Mouse (Mus musculus) intestine, postnatal 0 days (tissue): ENCODE results near the gene Tstd2. TPM values are rescaled to one million over a fixed set of nuclear protein-coding genes. Genes with fewer than 3 reads are reported as not detected.

ENCODE experiments used
- ATAC-seq: fragments of 200-750 bp; cut with Nextera tagmentation; 2 replicates; pipeline ENCODE4 v1.8.0; 2017; ENCODE audit warnings: mild to moderate bottlenecking, moderate TSS enrichment, moderate library complexity
- H3K27ac ChIP-seq: fragments of 300-500 bp; sonication (generic); 2 replicates; pipeline ENCODE4 v1.5.1; 2014; ENCODE audit warnings: mild to moderate bottlenecking, low read depth, low read length, moderate library complexity
- H3K27me3 ChIP-seq: fragments of 300-500 bp; sonication (generic); replicated peaks from 2 replicates; pipeline ENCODE4 v1.6.1; 2014; ENCODE audit warnings: low read length, mixed read lengths; ENCODE audit not compliant: control insufficient read depth, insufficient read depth
- H3K36me3 ChIP-seq: fragments of 300-500 bp; sonication (generic); 2 replicates; pipeline ENCODE4 v1.6.1; 2014; ENCODE audit warnings: mild to moderate bottlenecking, moderate library complexity; ENCODE audit not compliant: control insufficient read depth, insufficient read depth
- H3K4me1 ChIP-seq: fragments of 300-500 bp; sonication (generic); replicated peaks from 2 replicates; pipeline ENCODE4 v1.6.1; 2014; ENCODE audit warnings: antibody characterized with exemption, low read length, mixed read lengths; ENCODE audit not compliant: control insufficient read depth, insufficient read depth
- H3K4me2 ChIP-seq: fragments of 300-500 bp; sonication (generic); replicated peaks from 2 replicates; pipeline ENCODE4 v1.6.1; 2014; ENCODE audit warnings: low read depth, mild to moderate bottlenecking, moderate library complexity
- H3K4me3 ChIP-seq: fragments of 300-500 bp; sonication (generic); 2 replicates; pipeline ENCODE4 v1.5.1; 2014; ENCODE audit warnings: low read depth, low read length
- H3K9ac ChIP-seq: fragments of 300-500 bp; sonication (generic); 2 replicates; pipeline ENCODE4 v1.6.1; 2014; ENCODE audit warnings: mild to moderate bottlenecking, low read depth, low read length
- H3K9me3 ChIP-seq: fragments of 300-500 bp; sonication (generic); 2 replicates; pipeline ENCODE4 v1.6.1; 2016; ENCODE audit warnings: mixed run types; ENCODE audit not compliant: control insufficient read depth
- CTCF ChIP-seq: sonication (generic); IDR thresholded peaks from 2 replicates; pipeline ENCODE4 v1.5.1; 2016; ENCODE audit warnings: low read depth, mild to moderate bottlenecking, control low read depth, antibody characterized with exemption, moderate library complexity
- WGBS: fragments of 180-500 bp; shearing (Covaris S2); extraction: QIAGEN DNeasy Blood & Tissue Kit; methylation state at CpG from one replicate; pipeline ENCODE4 v1.1.7; 2014; 5-methylcytosine and 5-hydroxymethylcytosine counted together
- polyA plus RNA-seq: library from polyadenylated mRNA; unstranded; fragments of >200 nt; fragmentation: Nextera tagmentation; extraction: Ambion mirVana; gene quantifications from 2 replicates; pipeline ENCODE4 v1.2.1, GENCODE M21; 2015

Gene Tstd2
- polyA plus RNA-seq, 1 experiment from 2014 or later, result 10.4 TPM

DNA sequence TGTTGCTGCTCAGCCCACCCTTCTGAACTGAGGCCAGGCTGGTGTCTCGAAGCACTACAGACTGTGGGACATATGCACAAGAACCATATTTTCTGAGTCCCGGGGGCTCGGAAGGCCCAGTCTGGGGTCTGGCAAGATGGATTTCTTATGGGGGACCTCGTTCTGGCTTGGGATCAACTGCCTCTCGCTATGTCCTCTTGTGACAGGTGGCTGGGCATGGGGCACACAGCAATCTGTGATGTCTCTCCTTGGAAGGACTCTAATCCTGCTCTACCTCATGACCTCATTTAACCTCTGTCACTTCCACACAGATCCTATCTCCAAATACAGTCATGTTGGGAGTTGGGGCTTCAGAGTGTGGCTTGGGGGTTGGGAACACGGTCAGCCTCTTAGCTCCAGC lies 65.9 kb downstream of the Tstd2 start:
- no peak for TF ChIP-seq CTCF
- Histone ChIP-seq H3K4me3 (no peak overlapping the region), H3K27me3 (no peaks in the 10 kb centered on the region), H3K9ac (no peak overlapping the region), H3K27ac (no peak overlapping the region), H3K4me2 (no peak overlapping the region), H3K36me3 (no peaks in the 10 kb centered on the region), H3K9me3 (no peaks in the 10 kb centered on the region), H3K4me1 (no peaks in the 10 kb centered on the region)
- no peak for ATAC-seq
- WGBS, result 90% methylated on average over 6 of the region's 6 CpGs

DNA sequence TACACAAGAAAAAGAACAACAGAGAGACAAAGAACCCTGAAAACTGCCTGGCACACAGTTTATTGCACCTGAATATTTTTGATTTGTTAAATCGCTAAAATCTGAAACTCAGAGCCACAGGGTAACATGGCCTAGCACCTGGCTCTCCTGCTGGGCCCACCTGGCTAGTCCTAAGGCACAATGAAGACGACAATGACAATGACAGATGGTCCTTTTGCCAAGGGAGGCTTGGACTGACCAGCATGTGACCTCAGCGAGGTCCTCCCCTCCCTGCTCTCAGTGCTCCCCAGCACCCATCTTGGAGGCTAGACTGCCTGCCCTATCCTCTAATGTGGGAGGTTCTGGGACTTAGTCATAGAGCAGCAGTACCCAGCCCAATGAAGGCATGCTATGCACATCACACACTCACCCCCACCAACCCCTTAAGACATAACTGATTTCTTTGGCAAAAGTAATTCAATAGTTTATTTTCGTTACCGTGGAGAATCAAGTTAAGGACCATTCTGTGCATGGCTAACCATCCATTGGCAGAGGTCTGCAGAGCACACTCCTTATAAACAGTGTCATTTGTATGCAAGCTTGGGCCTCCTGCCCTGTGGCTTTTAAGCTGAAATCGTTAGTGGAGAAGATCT lies 68.5 kb downstream of the Tstd2 start:
- H3K27me3 ChIP-seq, result no peaks in the 10 kb centered on the region
- ATAC-seq, result no peak
- H3K36me3 ChIP-seq, result no peaks in the 10 kb centered on the region
- H3K4me2 ChIP-seq, result no peak overlapping the region
- no peak for TF ChIP-seq CTCF
- no peak overlapping the region for H3K9ac ChIP-seq
- WGBS, result 71% methylated on average over 6 of the region's 6 CpGs
- no peak overlapping the region for H3K4me3 ChIP-seq
- H3K9me3 ChIP-seq, result no peaks in the 10 kb centered on the region
- no peak overlapping the region for H3K27ac ChIP-seq
- H3K4me1 ChIP-seq, result no peaks in the 10 kb centered on the region

- Histone ChIP-seq H3K27ac (no peak overlapping the region), H3K27me3 (no peaks in the 10 kb centered on the region), H3K36me3 (no peaks in the 10 kb centered on the region), H3K9me3 (no peaks in the 10 kb centered on the region), H3K4me1 (no peaks in the 10 kb centered on the region), H3K9ac (no peak overlapping the region), H3K4me3 (no peak overlapping the region), H3K4me2 (no peak overlapping the region)
- WGBS, result 46% methylated on average over 1 of the region's 1 CpGs
- no peak for ATAC-seq
- no peak for TF ChIP-seq CTCF
Observed at GRCm38 (mm10) chr4:46068573-46068972, 69.9 kb downstream of the Tstd2 start.

DNA sequence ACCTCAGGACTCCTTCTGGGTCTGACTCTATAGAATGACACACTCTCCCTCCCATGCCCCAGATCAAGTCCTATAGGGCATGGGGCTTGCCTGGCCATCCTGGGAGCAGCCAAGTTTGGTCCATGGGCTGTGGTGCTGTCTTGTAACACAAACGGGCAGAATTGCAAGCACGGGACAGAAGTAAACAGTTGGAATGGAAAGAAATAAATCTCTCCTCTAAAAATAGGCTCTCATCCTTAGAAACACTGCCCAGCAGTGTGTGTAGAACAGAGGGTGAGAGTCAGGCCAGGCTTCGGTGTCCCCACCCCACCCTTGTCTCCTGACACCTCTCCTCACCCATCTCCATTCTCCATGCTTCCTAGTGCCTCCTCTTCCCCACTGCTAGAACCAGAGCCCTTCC lies 70.4 kb downstream of the Tstd2 start:
- no peak overlapping the region for H3K9ac ChIP-seq
- H3K9me3 ChIP-seq, result no peaks in the 10 kb centered on the region
- TF ChIP-seq CTCF, result no peak
- H3K4me2 ChIP-seq, result no peak overlapping the region
- 59% methylated on average over 3 of the region's 3 CpGs for WGBS
- no peaks in the 10 kb centered on the region for H3K36me3 ChIP-seq
- H3K4me1 ChIP-seq, result no peaks in the 10 kb centered on the region
- H3K4me3 ChIP-seq, result no peak overlapping the region
- ATAC-seq, result no peak
- no peaks in the 10 kb centered on the region for H3K27me3 ChIP-seq
- H3K27ac ChIP-seq, result no peak overlapping the region

DNA sequence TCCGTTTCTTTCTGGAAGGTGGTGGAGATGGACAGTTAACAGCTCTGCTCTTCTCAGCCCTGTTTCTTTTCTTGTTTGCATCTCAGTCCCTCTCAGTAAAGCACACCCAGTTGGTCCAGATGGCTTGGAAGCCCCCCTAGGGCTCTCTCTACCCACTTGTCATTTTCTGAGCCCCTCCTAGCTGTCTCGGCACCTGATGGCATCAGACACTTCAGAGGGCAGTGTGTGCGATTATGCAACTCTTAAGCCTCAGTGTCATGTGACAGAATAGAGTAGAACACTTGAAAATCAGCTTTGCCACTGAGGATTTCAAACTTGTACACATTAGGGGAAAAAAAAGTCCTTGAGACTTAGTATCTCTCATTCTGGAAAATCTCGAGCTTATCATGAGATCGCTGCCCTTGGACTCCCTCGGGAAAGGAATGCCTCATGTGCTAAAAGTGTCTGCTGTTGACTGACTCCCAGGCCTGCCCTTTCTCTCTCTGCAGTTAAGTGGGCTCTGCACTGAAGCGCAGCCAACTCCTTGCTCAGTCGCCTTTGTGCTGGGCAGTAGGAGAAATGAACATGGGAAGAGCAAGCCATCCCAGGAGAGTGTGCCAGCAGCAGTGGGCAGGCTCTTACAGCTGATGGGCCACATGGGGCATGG lies 72.7 kb downstream of the Tstd2 start:
- no peak for TF ChIP-seq CTCF
- ATAC-seq, result no peak
- H3K27ac ChIP-seq, result no peak overlapping the region

GRCm38 (mm10) chr4:46064961-46065360 lies 73.5 kb downstream of the Tstd2 start:
- Histone ChIP-seq H3K9me3 (no peaks in the 10 kb centered on the region), H3K9ac (no peak overlapping the region), H3K36me3 (no peaks in the 10 kb centered on the region), H3K27ac (no peak overlapping the region), H3K4me1 (no peaks in the 10 kb centered on the region), H3K4me2 (no peak overlapping the region), H3K4me3 (no peak overlapping the region), H3K27me3 (no peaks in the 10 kb centered on the region)
- 79% methylated on average over 3 of the region's 3 CpGs for WGBS
- TF ChIP-seq CTCF, result no peak
- no peak for ATAC-seq

More for the DNA sequence above, 72.7 kb downstream of the Tstd2 start:
- Histone ChIP-seq H3K36me3 (no peaks in the 10 kb centered on the region), H3K4me2 (no peak overlapping the region), H3K4me3 (no peak overlapping the region), H3K9me3 (no peaks in the 10 kb centered on the region), H3K27me3 (no peaks in the 10 kb centered on the region), H3K4me1 (no peaks in the 10 kb centered on the region), H3K9ac (no peak overlapping the region)
- 49% methylated on average over 8 of the region's 8 CpGs for WGBS

Other genes starting within 250 kb of the Tstd2 start
- gene Ccdc180, start 248.4 kb downstream of the Tstd2 start, polyA plus RNA-seq, result 0.14 TPM in 2 replicates
- 43.3 and 47.8 TPM in 2 replicates for gene Tdrd7, start 173.4 kb downstream of the Tstd2 start, polyA plus RNA-seq
- gene Tmod1, start 99.8 kb downstream of the Tstd2 start, polyA plus RNA-seq, result 4.7 and 5.2 TPM in 2 replicates
- gene Ncbp1, start 81 bp downstream of the Tstd2 start, polyA plus RNA-seq, result 21.1 and 21.7 TPM in 2 replicates
- gene Xpa, start 57.6 kb upstream of the Tstd2 start, polyA plus RNA-seq, result 29.0 and 29.1 TPM in 2 replicates
- gene Foxe1, start 204.9 kb upstream of the Tstd2 start, polyA plus RNA-seq, result not detected in 2 replicates